Mouse (Mus musculus): ENCODE data around the gene Emg1. TPM values are rescaled to one million over a fixed set of nuclear protein-coding genes. Genes with fewer than 3 reads are reported as not detected.
A peak's percentile ranks its signal among the peaks of the same experiment; 100 is the strongest.
"Not testable (repeated sequence)": the region's sequence is repeated elsewhere in the genome, so short reads cannot be mapped to it uniquely, and the experiment has no call there.

Gene Emg1
- polyA plus RNA-seq, 1 experiment from 2014 or later = 86.7 TPM

DNA sequence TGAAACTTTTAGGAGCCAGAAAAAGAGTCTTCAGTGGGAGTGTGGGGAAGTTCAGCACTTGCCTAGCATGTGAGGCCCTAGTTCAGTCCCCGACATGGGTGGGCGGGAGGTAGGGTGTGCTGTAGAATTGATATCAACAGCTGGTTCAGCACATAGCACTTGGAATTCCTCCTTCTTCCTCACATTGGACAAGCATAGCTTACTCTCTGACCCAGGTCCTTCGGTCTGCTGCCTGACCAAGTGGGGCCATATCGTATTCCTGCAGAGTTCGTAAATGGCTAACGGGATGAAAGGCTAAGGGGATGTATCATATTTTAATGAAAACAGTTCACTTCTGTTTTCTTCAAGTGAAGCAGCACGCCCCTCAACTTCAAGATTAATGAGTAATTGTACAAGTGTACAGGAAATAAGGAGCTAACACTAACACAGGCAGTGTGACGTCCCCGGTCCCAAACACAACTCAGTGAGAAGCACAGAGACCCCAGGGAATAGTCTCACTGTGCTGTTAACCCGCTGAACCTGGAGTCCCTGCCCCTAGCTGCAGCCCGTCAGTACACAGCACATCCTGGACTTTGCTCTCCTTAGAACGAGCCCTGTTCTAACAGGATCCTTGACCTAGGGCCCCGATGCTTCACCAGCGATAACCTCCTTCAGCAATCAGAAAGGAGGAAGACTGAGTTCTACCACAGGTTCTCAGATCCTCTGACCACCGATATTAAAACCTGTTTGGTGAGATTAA, 18.6 kb downstream of the Emg1 start:
- peak overlapping the region; percentile 86 for H3K27ac ChIP-seq (ENCODE audit: low read length)
- no peak for TF ChIP-seq CTCF (IDR thresholded peaks at IDR 0.05)
- no peak for TF ChIP-seq EP300 (IDR thresholded peaks at IDR 0.05)
- ATAC-seq (peak; percentile 56), DNase-seq (ENCODE audit: low spot score) (peak; percentile 47)
- no peak overlapping the region for H3K9ac ChIP-seq (replicated peaks; ENCODE audit: low read depth)
- H3K27me3 ChIP-seq (replicated peaks; ENCODE audit: insufficient read depth, low read length) = no peaks in the 10 kb centered on the region
- H3K4me3 ChIP-seq (ENCODE audit: low read depth, low read length) = no peak overlapping the region
- WGBS = 36% methylated on average over 15 of the region's 15 CpGs
- no peak overlapping the region for H3K4me2 ChIP-seq (replicated peaks; ENCODE audit: low read depth, low read length)
- H3K36me3 ChIP-seq (ENCODE audit: insufficient read depth, low read length) = no peaks in the 10 kb centered on the region
- H3K4me1 ChIP-seq (ENCODE audit: insufficient read depth, low read depth, low read length) = peaks cover 14% of the 10 kb centered on the region; the same call in 1 of the 2 replicates
- no peaks in the 10 kb centered on the region for H3K9me3 ChIP-seq (ENCODE audit: low read length)

DNA sequence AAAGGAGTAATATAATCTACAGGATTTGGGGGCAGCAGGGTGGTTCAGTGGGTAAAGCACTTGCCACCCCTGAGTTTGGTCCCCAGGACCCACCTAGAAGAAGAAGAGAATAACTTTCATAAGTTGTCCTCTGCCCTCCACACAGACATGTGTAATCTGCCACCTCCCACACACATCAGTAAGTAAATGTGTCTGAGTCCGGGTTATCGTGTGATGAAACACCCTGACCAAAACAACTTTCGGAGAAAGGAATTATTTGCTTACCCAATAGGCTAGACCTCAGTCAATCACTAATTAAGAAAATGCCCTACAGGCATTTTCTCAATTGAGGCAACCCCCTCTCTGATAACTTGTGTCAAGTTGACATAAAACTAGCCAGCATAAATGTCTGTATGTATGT, 21.5 kb downstream of the Emg1 start:
- 80% methylated on average over 3 of the region's 3 CpGs for WGBS
- H3K36me3 ChIP-seq (ENCODE audit: insufficient read depth, low read length) = no peaks in the 10 kb centered on the region
- no peak for DNase-seq (ENCODE audit: low spot score)
- no peaks in the 10 kb centered on the region for H3K9me3 ChIP-seq (ENCODE audit: low read length)
- no peak overlapping the region for H3K4me3 ChIP-seq (ENCODE audit: low read depth, low read length)
- no peak overlapping the region for H3K4me2 ChIP-seq (replicated peaks; ENCODE audit: low read depth, low read length)
- TF ChIP-seq EP300 (IDR thresholded peaks at IDR 0.05) = no peak
- no peak for TF ChIP-seq CTCF (IDR thresholded peaks at IDR 0.05)
- peaks cover 14% of the 10 kb centered on the region; the same call in 1 of the 2 replicates for H3K4me1 ChIP-seq (ENCODE audit: insufficient read depth, low read depth, low read length)
- ATAC-seq = no peak
- H3K27ac ChIP-seq (ENCODE audit: low read length) = no peak overlapping the region
- H3K27me3 ChIP-seq (replicated peaks; ENCODE audit: insufficient read depth, low read length) = no peaks in the 10 kb centered on the region
- no peak overlapping the region for H3K9ac ChIP-seq (replicated peaks; ENCODE audit: low read depth)

DNA sequence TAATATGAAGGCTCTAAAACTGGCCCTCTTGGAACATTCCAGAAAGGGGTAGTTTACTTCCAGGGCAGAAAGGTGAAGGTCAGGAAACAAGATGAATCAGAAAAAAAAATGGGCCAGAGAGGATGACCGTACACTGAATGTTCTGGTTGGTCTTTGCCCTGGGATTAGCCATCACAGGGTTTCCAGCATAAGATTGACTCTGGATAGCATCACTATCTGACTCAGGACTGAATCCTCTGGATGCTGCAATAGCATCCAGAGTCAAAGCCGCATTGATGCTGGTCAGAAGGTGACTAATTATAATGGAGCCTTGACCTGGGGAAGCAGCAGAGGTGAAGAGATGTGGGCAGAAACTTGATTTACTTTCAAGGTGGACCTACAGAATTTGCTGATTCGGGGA, 23.0 kb downstream of the Emg1 start:
- H3K9ac ChIP-seq (replicated peaks; ENCODE audit: low read depth) = no peak overlapping the region
- no peak for DNase-seq (ENCODE audit: low spot score)
- H3K27ac ChIP-seq (ENCODE audit: low read length) = no peak overlapping the region
- no peaks in the 10 kb centered on the region for H3K36me3 ChIP-seq (ENCODE audit: insufficient read depth, low read length)
- H3K4me2 ChIP-seq (replicated peaks; ENCODE audit: low read depth, low read length) = no peak overlapping the region
- no peak overlapping the region for H3K4me3 ChIP-seq (ENCODE audit: low read depth, low read length)
- ATAC-seq = no peak
- no peaks in the 10 kb centered on the region for H3K9me3 ChIP-seq (ENCODE audit: low read length)
- H3K27me3 ChIP-seq (replicated peaks; ENCODE audit: insufficient read depth, low read length) = no peaks in the 10 kb centered on the region
- no peak for TF ChIP-seq EP300 (IDR thresholded peaks at IDR 0.05)
- TF ChIP-seq CTCF (IDR thresholded peaks at IDR 0.05) = no peak
- peaks cover 5% of the 10 kb centered on the region; the same call in 1 of the 2 replicates for H3K4me1 ChIP-seq (ENCODE audit: insufficient read depth, low read depth, low read length)
- 86% methylated on average over 3 of the region's 3 CpGs for WGBS

DNA sequence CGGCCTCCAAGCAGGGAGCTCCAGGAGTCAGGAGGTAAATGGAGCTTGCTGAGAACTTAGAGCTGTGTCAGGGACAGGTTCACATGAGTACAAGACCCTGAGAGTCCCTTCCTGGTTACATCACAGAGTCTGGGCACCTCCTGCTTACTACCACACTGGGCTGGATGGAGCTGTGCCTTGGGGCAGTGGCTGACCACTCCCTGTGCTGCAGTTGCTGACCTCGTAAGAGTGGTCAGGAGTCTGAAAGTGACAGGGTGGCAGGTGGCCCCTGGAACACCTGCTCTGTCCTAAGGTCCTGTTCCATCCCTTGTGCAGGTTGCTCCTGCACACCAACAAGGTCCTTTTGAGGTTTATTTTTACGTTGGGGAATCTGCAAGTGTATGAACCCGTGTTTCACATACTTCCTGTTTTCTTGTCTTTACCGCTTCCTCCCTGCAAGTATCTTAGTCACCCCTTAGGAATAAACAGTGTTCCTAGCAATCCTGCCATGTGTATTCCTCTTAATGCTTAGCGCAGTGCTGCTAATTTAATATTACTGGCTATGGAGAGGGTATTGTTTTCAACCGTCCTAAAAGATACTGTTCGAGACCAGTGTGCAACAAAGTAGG, 23.7 kb downstream of the Emg1 start:
- no peak overlapping the region for H3K9ac ChIP-seq (replicated peaks; ENCODE audit: low read depth)
- no peak for ATAC-seq
- no peaks in the 10 kb centered on the region for H3K9me3 ChIP-seq (ENCODE audit: low read length)
- no peak overlapping the region for H3K4me3 ChIP-seq (ENCODE audit: low read depth, low read length)
- DNase-seq (ENCODE audit: low spot score) = no peak
- no peak overlapping the region for H3K4me2 ChIP-seq (replicated peaks; ENCODE audit: low read depth, low read length)
- TF ChIP-seq CTCF (IDR thresholded peaks at IDR 0.05) (no peak), EP300 (IDR thresholded peaks at IDR 0.05) (no peak)
- H3K27me3 ChIP-seq (replicated peaks; ENCODE audit: insufficient read depth, low read length) = no peaks in the 10 kb centered on the region
- H3K36me3 ChIP-seq (ENCODE audit: insufficient read depth, low read length) = no peaks in the 10 kb centered on the region
- H3K4me1 ChIP-seq (ENCODE audit: insufficient read depth, low read depth, low read length) = peaks cover 4% of the 10 kb centered on the region; the same call in 1 of the 2 replicates
- no peak overlapping the region for H3K27ac ChIP-seq (ENCODE audit: low read length)
- WGBS = 58% methylated on average over 8 of the region's 8 CpGs

DNA sequence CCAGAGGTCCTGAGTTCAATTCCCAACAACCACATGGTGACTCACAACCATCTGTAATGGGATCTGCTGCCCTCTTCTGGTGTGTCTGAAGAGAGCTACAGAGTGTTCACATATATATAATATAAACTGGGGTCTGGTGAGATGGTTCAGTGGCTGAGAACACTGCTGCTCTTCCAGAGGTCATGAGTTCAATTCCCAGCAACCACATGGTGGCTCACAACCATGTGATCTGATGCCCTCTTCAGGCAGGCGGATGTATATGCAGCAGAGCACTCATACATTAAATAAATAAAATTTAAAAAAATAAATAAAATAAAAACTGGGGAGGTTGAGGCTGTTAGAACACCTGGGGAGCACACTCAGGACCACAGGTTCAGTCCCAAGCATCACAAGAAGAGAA, 25.3 kb downstream of the Emg1 start:
- H3K4me2 ChIP-seq (replicated peaks; ENCODE audit: low read depth, low read length); ATAC-seq; H3K9ac ChIP-seq (replicated peaks; ENCODE audit: low read depth); H3K9me3 ChIP-seq (ENCODE audit: low read length); DNase-seq (ENCODE audit: low spot score); H3K4me3 ChIP-seq (ENCODE audit: low read depth, low read length); H3K27ac ChIP-seq (ENCODE audit: low read length); H3K36me3 ChIP-seq (ENCODE audit: insufficient read depth, low read length); H3K27me3 ChIP-seq (replicated peaks; ENCODE audit: insufficient read depth, low read length): not testable (repeated sequence)
- peaks cover 12% of the 10 kb centered on the region; the same call in 1 of the 2 replicates for H3K4me1 ChIP-seq (ENCODE audit: insufficient read depth, low read depth, low read length)
- peak; percentile 26; the same call in 1 of the 2 replicates for TF ChIP-seq CTCF (IDR thresholded peaks at IDR 0.05)
- 86% methylated on average over 1 of the region's 1 CpGs for WGBS

DNA sequence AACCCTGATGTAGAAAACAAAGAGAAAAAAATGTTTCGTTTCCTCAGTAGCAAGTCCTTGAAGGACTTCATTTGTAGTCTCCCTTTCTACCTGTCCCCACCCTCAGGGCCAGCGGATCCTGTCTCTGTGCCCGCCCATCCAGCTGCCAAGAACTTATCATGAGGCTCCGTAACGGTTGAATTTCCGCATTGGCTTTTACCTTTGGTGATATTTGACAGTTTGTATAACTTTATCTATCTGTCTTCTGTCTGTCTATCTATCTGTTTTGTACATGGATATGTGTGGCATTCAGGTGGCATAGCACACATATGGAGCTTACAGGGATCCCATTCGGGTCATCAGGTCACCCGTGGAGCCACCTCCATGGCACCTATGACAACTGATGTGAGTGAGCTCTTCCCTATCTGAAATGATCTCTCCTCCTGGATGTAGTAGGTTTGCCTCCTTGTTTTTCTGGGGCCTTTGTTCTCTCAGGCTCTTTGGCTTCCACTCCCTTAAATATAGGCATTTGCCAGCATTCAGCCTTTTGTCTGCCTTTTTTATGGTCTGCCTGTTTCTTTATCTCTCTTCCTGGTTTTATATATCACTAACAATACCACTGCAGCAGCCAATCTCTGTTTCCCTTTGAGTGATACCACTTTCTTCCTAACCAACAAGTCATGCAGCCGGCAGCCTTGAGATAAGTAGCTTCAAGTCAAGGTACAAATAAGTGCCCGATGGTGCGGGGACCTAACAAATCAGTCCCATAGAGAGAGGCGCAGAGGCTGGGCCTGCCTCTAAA, 26.2 kb downstream of the Emg1 start:
- H3K27ac ChIP-seq (ENCODE audit: low read length) = no peak overlapping the region
- 85% methylated on average over 12 of the region's 12 CpGs for WGBS
- H3K36me3 ChIP-seq (ENCODE audit: insufficient read depth, low read length) = no peaks in the 10 kb centered on the region

More for the DNA sequence above, 26.2 kb downstream of the Emg1 start:
- TF ChIP-seq CTCF (IDR thresholded peaks at IDR 0.05) (no peak), EP300 (IDR thresholded peaks at IDR 0.05) (no peak)
- no peak overlapping the region for H3K9ac ChIP-seq (replicated peaks; ENCODE audit: low read depth)
- no peaks in the 10 kb centered on the region for H3K27me3 ChIP-seq (replicated peaks; ENCODE audit: insufficient read depth, low read length)
- ATAC-seq = no peak
- no peak overlapping the region for H3K4me2 ChIP-seq (replicated peaks; ENCODE audit: low read depth, low read length)
- peaks cover 12% of the 10 kb centered on the region; the same call in 1 of the 2 replicates for H3K4me1 ChIP-seq (ENCODE audit: insufficient read depth, low read depth, low read length)
- no peak overlapping the region for H3K4me3 ChIP-seq (ENCODE audit: low read depth, low read length)
- no peaks in the 10 kb centered on the region for H3K9me3 ChIP-seq (ENCODE audit: low read length)
- no peak for DNase-seq (ENCODE audit: low spot score)

Data from lung, postnatal 0 days (tissue).